Mouse (Mus musculus): ENCODE measurements around the gene Tmem39b. TPM values are rescaled to one million over a fixed set of nuclear protein-coding genes. Genes with fewer than 3 reads are reported as not detected.

The Tmem39b gene
- 24.0 TPM for polyA plus RNA-seq (2017; shearing (Covaris generic))

DNA sequence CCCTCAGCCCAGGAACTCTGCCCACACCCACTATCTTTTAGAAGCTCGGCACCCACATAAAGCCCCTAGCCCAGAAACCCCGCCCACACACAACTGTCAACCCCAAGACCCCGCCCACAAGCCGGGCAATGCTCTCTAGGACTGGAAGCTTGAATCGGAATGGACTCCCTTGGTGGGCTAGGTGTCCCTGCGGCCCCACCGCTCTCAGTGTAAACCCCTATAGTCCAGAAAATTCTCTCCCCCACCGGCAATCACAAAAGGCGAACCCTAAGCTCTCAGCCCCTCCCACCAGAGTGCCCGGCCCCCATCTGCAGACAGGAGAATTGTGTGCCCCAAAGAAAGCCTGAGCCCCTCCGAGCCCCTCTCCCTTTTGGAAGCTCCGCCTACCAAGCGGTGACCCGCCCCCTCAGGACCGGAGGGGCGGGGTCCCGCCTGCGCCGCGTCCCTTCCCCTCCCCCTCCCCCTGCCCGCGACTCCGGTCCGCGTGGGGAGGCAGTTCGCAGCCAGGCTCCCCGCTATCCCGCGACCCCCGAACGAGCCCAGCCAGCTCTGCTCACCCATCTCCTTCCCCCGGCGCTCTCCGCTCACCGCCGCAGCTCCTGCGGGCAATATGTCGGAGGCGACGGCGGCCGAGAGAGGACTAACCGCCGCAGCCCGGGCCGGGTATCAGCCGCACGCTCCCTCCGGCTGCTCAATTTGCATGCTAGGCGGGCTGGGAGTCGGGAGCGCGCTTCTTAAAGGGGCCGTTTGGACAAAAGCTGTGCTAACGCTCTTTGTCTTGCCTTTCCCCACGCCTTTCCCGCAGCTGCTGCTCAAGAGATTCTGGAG, at the start of gene Tmem39b:
Tmem39b (minus strand) TSS at position 681 of the 828 bp plus-strand sequence.

DNA sequence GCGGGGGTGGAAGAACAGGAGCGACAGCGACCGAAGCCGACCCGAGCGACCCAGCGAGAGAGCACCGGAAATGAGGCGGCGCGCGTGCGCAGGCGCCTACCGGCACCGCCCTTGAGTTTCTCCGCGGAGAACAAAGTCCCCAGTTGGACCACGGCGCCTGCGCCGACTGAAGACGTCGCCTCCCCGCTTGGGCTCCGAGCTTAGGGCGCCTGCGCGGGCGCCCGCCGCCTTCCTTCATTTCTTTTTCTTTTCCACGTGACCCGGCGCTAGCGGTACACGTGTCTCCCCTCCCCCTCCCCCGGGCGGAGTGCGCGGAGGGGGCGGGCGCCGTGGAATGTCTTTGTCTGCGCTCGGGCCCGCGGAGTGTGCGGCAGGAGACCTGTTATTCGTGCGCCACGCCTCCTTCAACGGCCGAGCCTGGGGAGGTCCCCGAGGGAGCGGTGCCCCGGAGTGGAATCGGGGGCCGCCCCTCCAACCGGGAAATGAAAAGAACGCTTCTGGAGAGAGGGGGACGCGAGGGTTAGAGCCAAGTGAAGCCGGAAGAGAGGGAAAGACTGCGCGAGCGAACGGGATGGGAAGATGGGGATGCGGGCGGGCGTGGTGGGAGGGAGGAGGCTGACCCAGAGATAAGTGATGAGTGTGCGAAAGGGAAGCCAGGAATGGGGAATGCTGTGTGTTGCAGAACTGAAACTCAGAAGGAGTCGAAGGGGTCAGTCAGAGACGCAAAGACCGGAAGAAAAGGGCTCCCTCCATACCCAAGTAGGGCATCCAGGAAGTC, 45.8 kb upstream of the Tmem39b start, which contains the start of gene Khdrbs1:
Khdrbs1 (minus strand) TSS at position 72 of the 778 bp plus-strand sequence.

DNA sequence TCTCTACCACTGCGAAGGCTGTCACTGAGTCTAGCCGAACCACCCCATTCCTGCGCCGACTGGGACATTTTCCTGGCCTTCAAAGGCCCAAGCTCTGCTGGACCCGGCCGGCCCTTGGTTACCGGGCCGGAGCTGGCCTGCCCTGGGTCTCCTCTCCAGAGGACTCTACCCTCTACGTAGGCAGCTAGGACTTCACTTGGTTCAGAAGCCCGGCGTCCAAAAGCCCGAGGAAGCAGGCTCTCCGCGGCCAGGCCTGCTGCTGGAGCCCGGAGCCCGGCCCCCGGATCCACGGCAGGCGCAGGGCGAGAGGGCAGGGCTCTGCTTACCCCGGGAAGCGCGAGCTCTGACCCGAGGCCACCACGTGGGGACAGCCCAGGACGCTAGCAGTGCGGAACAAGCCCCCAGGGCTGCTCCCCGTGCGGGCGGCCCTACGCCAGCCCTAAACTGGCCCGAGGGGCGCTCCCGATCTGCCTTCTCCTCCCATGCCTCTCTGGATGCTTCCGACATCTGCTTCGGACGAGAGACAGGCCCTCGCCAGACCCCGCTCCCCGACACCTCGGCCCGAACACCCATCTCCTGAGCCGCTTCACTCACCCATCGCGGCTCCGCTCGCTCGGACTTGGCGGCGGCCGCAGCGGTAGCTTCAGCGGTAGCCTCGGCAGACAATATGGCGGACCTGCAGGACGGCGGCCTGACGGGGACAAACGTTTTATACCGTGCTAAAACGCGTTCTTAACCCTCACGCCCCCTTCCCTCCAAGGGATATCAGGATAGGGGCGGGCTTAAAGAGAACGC, 24.4 kb downstream of the Tmem39b start, which contains the start of gene Kpna6:
Kpna6 (minus strand) TSS at position 685 of the 795 bp plus-strand sequence.

DNA sequence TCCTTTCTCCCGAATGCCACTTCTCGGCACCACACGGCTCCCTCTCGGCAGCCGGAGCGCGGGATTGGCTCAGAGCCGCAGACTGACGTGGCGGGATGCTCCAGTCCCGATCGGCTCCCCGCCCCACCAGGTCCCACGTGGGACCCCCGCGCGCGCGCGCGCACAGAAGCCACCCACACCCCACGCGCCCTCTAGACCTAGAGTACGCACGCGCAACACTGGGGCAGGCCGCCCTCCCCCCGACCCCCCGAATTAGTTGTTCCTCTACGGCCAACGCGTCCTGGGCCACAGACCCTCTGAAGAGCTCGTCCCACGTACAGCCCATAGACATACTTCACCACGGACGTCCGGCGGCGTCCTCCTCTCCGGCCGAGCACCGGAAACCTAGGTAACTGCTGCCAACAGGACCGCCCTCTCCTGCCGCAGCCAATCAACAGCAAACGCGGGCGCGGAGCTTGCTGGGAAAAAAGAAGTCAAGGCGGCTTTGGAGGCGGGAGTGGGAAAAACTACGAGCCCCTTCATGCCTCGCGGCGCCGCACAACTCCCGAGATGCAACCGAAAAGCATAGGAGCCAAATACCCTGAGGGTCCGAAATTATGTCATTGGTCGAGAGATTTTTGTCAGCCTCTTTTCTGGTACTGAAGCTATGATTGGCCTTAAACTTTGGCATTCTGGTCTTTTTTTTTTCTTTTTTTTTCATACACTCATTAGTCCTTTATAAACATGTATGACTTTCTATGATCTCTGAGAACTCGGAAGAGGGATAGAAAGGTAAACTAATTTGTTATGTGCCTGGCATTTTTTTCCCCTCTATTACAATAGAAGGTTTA, 55.8 kb downstream of the Tmem39b start, which contains the start of gene Txlna:
Txlna (minus strand) TSS at position 428 of the 830 bp plus-strand sequence.

Other genes with a start within 250 kb of the Tmem39b start
- 45.1 TPM for gene Bsdc1, start 235.3 kb downstream of the Tmem39b start, polyA plus RNA-seq (2017; shearing (Covaris generic))
- gene Tssk3, start 205.8 kb downstream of the Tmem39b start, polyA plus RNA-seq (2017; shearing (Covaris generic)) = not detected
- gene Fam229a, start 205.6 kb downstream of the Tmem39b start, polyA plus RNA-seq (2017; shearing (Covaris generic)) = not detected
- gene Marcksl1, start 183.3 kb downstream of the Tmem39b start, polyA plus RNA-seq (2017; shearing (Covaris generic)) = 13.5 TPM
- gene Hdac1, start 154.1 kb downstream of the Tmem39b start, polyA plus RNA-seq (2017; shearing (Covaris generic)) = 379 TPM
- gene Lck, start 123.2 kb downstream of the Tmem39b start, polyA plus RNA-seq (2017; shearing (Covaris generic)) = 1,731 TPM
- 0.98 TPM for gene Fam167b, start 118.3 kb downstream of the Tmem39b start, polyA plus RNA-seq (2017; shearing (Covaris generic))
- 188 TPM for gene Eif3i, start 96.2 kb downstream of the Tmem39b start, polyA plus RNA-seq (2017; shearing (Covaris generic))
- 244 TPM for gene Tmem234, start 96.2 kb downstream of the Tmem39b start, polyA plus RNA-seq (2017; shearing (Covaris generic))
- gene Dcdc2b, start 82.6 kb downstream of the Tmem39b start, polyA plus RNA-seq (2017; shearing (Covaris generic)) = 9.3 TPM
- gene Iqcc, start 77.7 kb downstream of the Tmem39b start, polyA plus RNA-seq (2017; shearing (Covaris generic)) = 46.3 TPM
- gene Ccdc28b, start 72.9 kb downstream of the Tmem39b start, polyA plus RNA-seq (2017; shearing (Covaris generic)) = 55.1 TPM
- gene Txlna, start 55.8 kb downstream of the Tmem39b start, polyA plus RNA-seq (2017; shearing (Covaris generic)) = 96.9 TPM
- 25.8 TPM for gene Kpna6, start 24.1 kb downstream of the Tmem39b start, polyA plus RNA-seq (2017; shearing (Covaris generic))
- gene Khdrbs1, start 45.5 kb upstream of the Tmem39b start, polyA plus RNA-seq (2017; shearing (Covaris generic)) = 49.4 TPM
- 290 TPM for gene Ptp4a2, start 114.4 kb upstream of the Tmem39b start, polyA plus RNA-seq (2017; shearing (Covaris generic))
- gene Spocd1, start 232.4 kb upstream of the Tmem39b start, polyA plus RNA-seq (2017; shearing (Covaris generic)) = not detected